Comparison of ENCODE assay signal across 1 mouse cellular context in the genomic region with DNA sequence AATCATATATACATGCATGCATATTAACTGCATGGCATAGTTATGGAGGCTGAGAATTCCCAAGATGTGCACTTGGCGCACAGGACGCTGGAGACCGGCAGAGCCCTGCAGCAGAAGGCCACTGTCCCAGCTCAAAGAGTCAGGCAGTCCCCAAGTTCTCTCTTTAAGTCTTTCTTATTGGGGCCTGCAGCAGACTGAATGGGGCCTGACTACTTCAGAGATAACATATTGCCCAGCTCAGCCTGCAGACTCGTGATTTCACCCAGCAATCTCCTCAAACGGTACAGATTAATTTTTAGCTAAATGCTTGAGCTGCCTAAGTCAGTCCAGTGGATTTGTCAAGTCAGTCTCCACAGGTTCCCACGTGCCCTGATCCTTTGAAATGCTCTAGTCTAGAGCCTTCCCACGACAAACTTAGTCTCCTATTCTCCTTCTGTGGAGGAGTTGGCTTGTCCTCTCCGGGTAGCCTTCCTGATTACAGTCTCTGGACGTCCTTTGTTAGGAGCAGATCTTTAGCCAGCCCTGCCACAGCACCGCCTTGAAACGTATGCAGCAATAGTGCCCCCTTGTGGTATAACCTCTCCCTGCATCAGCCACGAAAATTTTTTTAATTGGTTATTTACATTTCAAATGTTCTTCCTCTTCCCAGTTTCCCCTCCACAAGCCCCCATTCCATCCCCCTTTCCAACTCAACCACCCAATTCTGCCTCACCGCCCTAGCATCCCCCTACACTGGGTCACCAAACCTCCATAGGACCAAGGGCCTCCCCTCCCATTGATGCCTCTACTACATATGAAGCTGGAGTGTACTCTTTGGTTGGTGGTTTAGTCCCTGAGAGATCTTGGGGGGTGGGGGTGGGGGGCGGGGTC.
TF ChIP-seq lines count a peak whose summit lies in the region.

No protein-coding gene starts in this region.

TF ChIP-seq in CH12.LX, 34 proteins besides CTCF, POLR2A, EP300 and RAD21:
- TF ChIP-seq ZC3H11A (IDR thresholded peaks at IDR 0.05; ENCODE audit: low read depth, low read length) (peak; percentile 75), ZNF384 (IDR thresholded peaks at IDR 0.05; ENCODE audit: low read depth, low read length) (peak; percentile 58), UBTF (IDR thresholded peaks at IDR 0.05; ENCODE audit: low read depth, low read length) (no peak), SMC3 (IDR thresholded peaks at IDR 0.05; ENCODE audit: low read depth, low read length) (peak; percentile 91)
TF ChIP-seq in CH12.LX: peak in this region for 3.
